Mouse (Mus musculus) spleen, adult 2 months (tissue): ENCODE measurements around the gene Irf2bp2. TPM values are rescaled to one million over a fixed set of nuclear protein-coding genes. Genes with fewer than 3 reads are reported as not detected.

Source experiments
- DNase-seq, 2 experiments: peaks; one replicate each; pipeline versions ENCODE4 v3.0.0 to v3.0.0-alpha.2; 2012 to 2021; ENCODE audit warnings: low spot score in 2 of 2, low read depth in 1 of 2
- H3K27ac ChIP-seq: fragments of 200-500 bp; 2 replicates; pipeline ENCODE4 v1.5.1; 2012; ENCODE audit warnings: low read length, inconsistent platforms; ENCODE audit not compliant: insufficient read depth
- H3K27me3 ChIP-seq: fragments of 200-500 bp; 2 replicates; pipeline ENCODE4 v1.6.1; 2012; ENCODE audit warnings: mild to moderate bottlenecking, moderate library complexity, low read length, inconsistent platforms; ENCODE audit not compliant: control insufficient read depth, insufficient read depth
- H3K36me3 ChIP-seq: fragments of 200-500 bp; 2 replicates; pipeline ENCODE4 v1.6.1; 2012; ENCODE audit warnings: mild to moderate bottlenecking, low read length, inconsistent platforms; ENCODE audit not compliant: control insufficient read depth, insufficient read depth
- H3K4me1 ChIP-seq: fragments of 200-500 bp; 2 replicates; pipeline ENCODE4 v1.6.1; 2011; ENCODE audit warnings: inconsistent platforms; ENCODE audit not compliant: control insufficient read depth, insufficient read depth, insufficient read length
- H3K4me3 ChIP-seq: fragments of 200-500 bp; 2 replicates; pipeline ENCODE4 v1.5.1; 2011; ENCODE audit warnings: mild to moderate bottlenecking, inconsistent platforms; ENCODE audit not compliant: insufficient read depth, insufficient read length; ENCODE audit errors: extremely low read depth
- CTCF ChIP-seq: fragments of 200-500 bp; IDR thresholded peaks from 2 replicates; pipeline ENCODE4 v1.5.1; 2011; ENCODE audit warnings: mild to moderate bottlenecking, inconsistent platforms; ENCODE audit not compliant: insufficient read depth, insufficient read length, insufficient replicate concordance; ENCODE audit errors: extremely low read depth
- POLR2A ChIP-seq: fragments of 200-500 bp; IDR thresholded peaks from 2 replicates; pipeline ENCODE4 v1.6.1; 2011; ENCODE audit warnings: low read depth, low read length, inconsistent platforms
- WGBS: fragments of 180-500 bp; shearing (Covaris S2); methylation state at CpG from one replicate; pipeline ENCODE4 v1.1.7; 2018; 5-methylcytosine and 5-hydroxymethylcytosine counted together
- polyA plus RNA-seq: library from polyadenylated mRNA; depleted of rRNA; stranded (reverse); fragments of >200 nt; gene quantifications from 2 replicates; pipeline ENCODE4 v1.2.3, GENCODE M21; 2012

The Irf2bp2 gene
- polyA plus RNA-seq, 1 experiment, result 49.6 TPM

DNA sequence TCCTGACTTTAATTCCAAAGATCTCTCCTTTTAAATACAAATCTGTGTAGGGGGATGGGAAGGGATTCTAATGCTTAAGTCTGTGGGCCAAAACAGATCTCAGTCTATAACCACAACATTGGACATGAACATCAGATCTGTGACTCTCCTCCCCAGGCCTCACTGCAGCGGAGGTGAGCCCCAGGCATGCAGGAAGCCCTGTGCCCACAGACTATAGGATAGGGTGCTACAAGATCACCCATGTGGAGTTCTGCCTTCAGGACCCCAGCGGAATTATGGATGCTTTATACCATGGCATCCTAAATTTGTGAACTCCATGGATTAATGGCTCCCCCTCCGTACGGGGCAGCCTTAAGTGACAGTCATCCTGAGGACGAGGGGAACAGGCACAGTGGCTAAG is 2.9 kb upstream of the Irf2bp2 start:
- TF ChIP-seq POLR2A, result no peak
- TF ChIP-seq CTCF, result no peak
- 85% methylated on average over 5 of the region's 5 CpGs for WGBS
- no peak overlapping the region for H3K27ac ChIP-seq
- no peaks in the 10 kb centered on the region for H3K27me3 ChIP-seq
- DNase-seq, result no peak
- H3K36me3 ChIP-seq, result peaks cover 5% of the 10 kb centered on the region; the same call in 1 of the 2 replicates
- H3K4me3 ChIP-seq, result no peak overlapping the region
- H3K4me1 ChIP-seq, result peaks cover 19% of the 10 kb centered on the region; the same call in 1 of the 2 replicates

DNA sequence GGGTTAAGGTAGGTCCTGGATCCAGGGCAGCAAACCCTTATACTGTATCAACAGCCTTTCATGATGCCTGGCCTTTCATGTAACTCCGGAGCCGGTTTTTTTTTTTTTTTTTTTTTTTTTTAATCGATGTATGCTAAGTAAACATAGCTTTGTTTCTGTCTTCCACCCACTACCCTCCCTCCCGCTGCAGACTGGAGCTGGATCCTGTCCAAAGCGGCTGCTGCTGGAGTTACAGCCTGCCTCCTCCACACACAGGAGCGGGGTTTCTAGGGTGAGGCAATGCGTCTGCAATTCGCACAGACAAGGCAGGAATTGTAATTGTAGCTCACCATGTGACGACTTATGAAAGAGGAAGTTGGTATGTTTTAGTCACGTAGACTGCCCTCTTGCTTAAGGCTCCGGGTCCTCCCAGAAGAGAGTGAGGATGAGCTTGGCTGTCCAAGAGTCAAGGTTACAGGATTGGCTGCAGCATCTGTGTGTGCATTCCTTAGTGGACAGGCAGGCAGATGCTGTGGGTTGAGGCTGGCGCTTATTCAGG is 2.4 kb upstream of the Irf2bp2 start:
- WGBS, result 1% methylated on average over 12 of the region's 12 CpGs
- Histone ChIP-seq H3K27ac (peak overlapping the region; percentile 69), H3K27me3 (no peaks in the 10 kb centered on the region), H3K36me3 (peaks cover 10% of the 10 kb centered on the region), H3K4me1 (peaks cover 18% of the 10 kb centered on the region; the same call in 1 of the 2 replicates), H3K4me3 (peak overlapping the region; percentile 31; the same call in 1 of the 2 replicates)
- peak; percentile 68 to 79 for DNase-seq
- TF ChIP-seq CTCF (no peak), POLR2A (peak; percentile 60)

DNA sequence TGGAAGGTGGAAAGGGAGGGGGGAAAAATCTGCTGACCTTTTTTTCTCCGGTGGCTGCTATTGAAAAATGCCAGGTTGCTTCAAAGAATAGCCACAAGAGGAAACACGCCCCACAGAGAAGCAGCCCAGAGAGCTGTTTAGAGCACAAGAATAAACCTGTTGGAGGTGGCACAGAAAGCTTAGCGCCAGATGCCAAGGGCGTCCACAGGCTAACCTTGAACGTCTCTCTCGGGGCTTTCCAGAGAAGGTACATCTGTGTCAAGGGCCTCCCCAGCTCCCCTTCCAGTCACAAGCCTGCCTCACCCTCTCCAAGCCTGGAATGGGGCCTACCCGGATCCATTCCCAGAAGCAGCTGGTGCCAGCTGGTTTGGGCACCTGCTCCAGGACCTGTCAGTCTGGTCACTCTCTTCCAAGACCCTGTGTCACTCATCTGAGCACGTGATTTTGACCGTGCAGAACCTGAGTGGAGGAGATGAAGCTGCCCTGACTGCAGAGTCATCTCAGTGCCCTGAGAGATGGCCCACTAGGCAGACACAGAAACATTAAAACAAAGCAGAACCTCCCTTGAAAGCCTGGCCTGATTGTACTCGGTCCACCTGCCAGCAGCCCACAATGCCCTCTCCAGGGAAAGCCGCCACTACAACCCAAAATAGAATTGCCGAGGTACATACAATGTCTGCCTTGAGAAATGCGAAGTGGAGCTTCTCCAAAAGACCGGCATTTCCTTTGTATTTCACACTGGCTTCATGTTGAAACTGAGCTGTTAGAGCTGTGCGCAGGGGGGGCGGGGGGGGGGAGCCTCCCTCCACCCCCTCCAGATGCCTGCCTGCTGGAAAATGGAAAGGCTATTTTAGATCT is 1.6 kb upstream of the Irf2bp2 start:
- Histone ChIP-seq H3K36me3 (peaks cover 12% of the 10 kb centered on the region), H3K4me3 (peak overlapping the region; percentile 68), H3K4me1 (peaks cover 14% of the 10 kb centered on the region; the same call in 1 of the 2 replicates), H3K27ac (peak overlapping the region; percentile 95), H3K27me3 (no peaks in the 10 kb centered on the region)
- no peak for TF ChIP-seq CTCF
- TF ChIP-seq POLR2A, result no peak
- peak in 1 of 2 experiments; percentile 39 for DNase-seq
- 3% methylated on average over 16 of the region's 16 CpGs for WGBS

DNA sequence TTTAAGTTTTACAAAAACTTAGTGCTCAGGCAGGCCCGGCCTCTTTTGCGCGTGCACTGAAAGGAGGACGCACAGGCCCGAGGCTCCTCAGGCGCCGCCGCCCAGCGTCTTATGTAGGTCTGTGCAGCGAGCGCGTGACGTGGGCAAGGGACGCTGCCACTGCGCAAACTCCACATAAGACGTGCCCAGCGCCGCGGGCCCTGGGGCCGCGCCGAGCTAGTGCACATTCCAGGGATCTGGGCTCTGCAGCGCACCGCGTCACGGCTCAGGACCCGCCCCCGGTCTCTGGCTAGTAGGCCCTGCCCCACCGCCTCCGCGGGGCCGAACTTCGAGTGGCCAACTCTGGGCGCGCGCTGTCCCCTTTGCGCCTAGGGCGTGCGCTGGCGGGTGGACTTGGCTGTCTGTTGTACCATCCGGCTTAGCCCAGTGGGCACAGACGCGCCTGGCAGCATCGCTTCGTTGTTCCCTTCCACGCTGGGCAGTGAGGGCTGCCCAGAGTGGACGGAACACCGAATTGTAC is 755 bp upstream of the Irf2bp2 start:
- Histone ChIP-seq H3K27ac (peak overlapping the region; percentile 95), H3K27me3 (no peaks in the 10 kb centered on the region), H3K36me3 (peaks cover 12% of the 10 kb centered on the region), H3K4me1 (peaks cover 14% of the 10 kb centered on the region; the same call in 1 of the 2 replicates), H3K4me3 (peak overlapping the region; percentile 68)
- under 1% methylated on average over 48 of the region's 48 CpGs for WGBS
- DNase-seq, result peak; percentile 94 to 96
- peak; percentile 46; the same call in 1 of the 2 replicates for TF ChIP-seq CTCF
- TF ChIP-seq POLR2A, result peak; percentile 76

DNA sequence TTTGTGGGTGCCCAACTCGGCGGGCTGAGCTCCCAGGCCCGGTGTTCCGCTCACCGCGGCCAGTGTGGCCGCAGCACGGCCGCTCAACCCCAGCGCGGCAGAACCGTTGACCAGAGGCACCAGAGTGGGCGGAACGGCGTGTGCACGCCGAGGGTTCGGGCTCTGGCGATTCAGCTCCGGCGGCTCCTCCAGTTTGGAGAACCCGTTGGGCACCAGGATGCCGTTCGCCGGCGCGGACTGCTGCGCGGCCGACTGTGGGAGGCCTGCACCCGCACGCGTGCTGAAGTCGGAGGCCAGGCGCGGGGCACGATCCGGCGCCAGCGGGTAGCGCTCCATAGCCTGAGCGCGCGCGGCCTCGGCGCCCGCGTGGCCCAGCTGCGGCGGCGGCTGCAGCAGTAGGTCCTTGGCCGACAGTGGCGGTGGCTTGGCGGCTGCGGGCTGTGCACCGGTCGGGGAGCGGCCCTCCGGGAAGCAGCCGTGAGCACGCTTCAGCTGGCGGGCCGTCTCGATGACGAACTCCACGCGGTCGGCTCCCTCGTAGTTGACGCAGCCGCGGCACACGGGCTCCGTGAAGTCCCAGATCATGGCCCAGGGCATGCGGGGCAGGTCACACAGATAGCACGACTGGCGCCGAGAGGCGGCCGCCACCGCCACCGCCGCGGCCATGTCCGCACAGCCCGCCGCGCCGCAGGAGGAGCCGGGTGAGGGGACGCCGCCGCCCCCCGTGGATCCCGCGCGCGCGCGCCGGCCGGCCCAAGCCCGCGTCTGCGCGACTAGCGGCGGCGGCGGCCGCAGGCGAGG is 815 bp downstream of the Irf2bp2 start:
- H3K4me3 ChIP-seq, result peak overlapping the region; percentile 73
- 2% methylated on average over 109 of the region's 113 CpGs for WGBS
- TF ChIP-seq CTCF (no peak), POLR2A (no peak)
- H3K27ac ChIP-seq, result peak overlapping the region; percentile 92
- peaks cover 17% of the 10 kb centered on the region; the same call in 1 of the 2 replicates for H3K4me1 ChIP-seq
- H3K27me3 ChIP-seq, result no peaks in the 10 kb centered on the region
- DNase-seq, result peak in 1 of 2 experiments; percentile 36
- H3K36me3 ChIP-seq, result peaks cover 14% of the 10 kb centered on the region

DNA sequence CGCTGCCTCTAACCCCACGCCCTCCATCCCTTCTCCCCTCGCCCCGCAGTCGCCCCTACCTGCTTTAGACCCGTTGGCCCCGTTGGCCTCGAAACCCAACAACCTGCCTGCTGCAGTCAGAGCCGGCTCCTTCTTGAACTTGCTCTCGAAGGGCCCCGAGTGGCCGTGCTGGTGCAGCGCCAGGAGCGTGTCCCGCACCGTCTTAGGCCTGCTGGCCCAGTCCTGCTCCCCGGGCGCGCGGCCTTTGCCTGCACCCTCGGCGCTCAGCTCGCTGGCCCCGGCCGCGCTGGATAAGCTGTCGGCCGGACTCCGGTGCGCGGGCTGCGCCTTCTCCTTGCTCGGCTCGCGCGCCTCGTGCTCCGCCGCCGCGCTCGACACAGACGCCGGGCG is 1.4 kb downstream of the Irf2bp2 start:
- under 1% methylated on average over 44 of the region's 45 CpGs for WGBS
- no peak for TF ChIP-seq CTCF
- Histone ChIP-seq H3K27ac (peak overlapping the region; percentile 92), H3K36me3 (peaks cover 16% of the 10 kb centered on the region), H3K4me1 (peaks cover 20% of the 10 kb centered on the region; the same call in 1 of the 2 replicates), H3K27me3 (no peaks in the 10 kb centered on the region), H3K4me3 (peak overlapping the region; percentile 73)
- peak in 1 of 2 experiments; percentile 29 for DNase-seq
